Mouse (Mus musculus): Measurements from ENCODE around the gene Upk3bl. TPM values are rescaled to one million over a fixed set of nuclear protein-coding genes. Genes with fewer than 3 reads are reported as not detected.
"Not testable (repeated sequence)": the region's sequence is repeated elsewhere in the genome, so short reads cannot be mapped to it uniquely, and the experiment has no call there.

Gene Upk3bl
- polyA plus RNA-seq, 1 experiment = not detected

GRCm38 (mm10) chr5:136109042-136109441, 54.8 kb downstream of the Upk3bl start:
- Histone ChIP-seq H3K79me2 (ENCODE audit: control insufficient read depth, insufficient read depth) (no peaks in the 10 kb centered on the region), H3ac (ENCODE audit: control insufficient read depth, insufficient read length) (no peak overlapping the region), H3K27me3 (ENCODE audit: control insufficient read depth, insufficient read depth, insufficient read length) (no peaks in the 10 kb centered on the region), H3K4me3 (no peak overlapping the region), H3K36me3 (ENCODE audit: control insufficient read depth, insufficient read depth) (peaks cover 5% of the 10 kb centered on the region), H3K4me2 (ENCODE audit: low read depth) (no peak overlapping the region)
- TF ChIP-seq USF1 (IDR thresholded peaks at IDR 0.05; ENCODE audit: low read depth) (no peak), TCF3 (IDR thresholded peaks at IDR 0.05; ENCODE audit: insufficient read length, low read depth) (no peak), E2F4 (IDR thresholded peaks at IDR 0.05; ENCODE audit: insufficient read depth) (no peak), POLR2AphosphoS2 (IDR thresholded peaks at IDR 0.05; ENCODE audit: insufficient read length, low read depth) (no peak)

- not testable (repeated sequence) for H3K36me3 ChIP-seq (ENCODE audit: control insufficient read depth, insufficient read depth); H3ac ChIP-seq (ENCODE audit: control insufficient read depth, insufficient read length); H3K4me3 ChIP-seq; H3K4me2 ChIP-seq (ENCODE audit: low read depth); H3K27me3 ChIP-seq (ENCODE audit: control insufficient read depth, insufficient read depth, insufficient read length)
- H3K79me2 ChIP-seq (ENCODE audit: control insufficient read depth, insufficient read depth) = peaks cover 19% of the 10 kb centered on the region
Measured at GRCm38 (mm10) chr5:136113546-136113945, 59.3 kb downstream of the Upk3bl start.

Other genes starting within 250 kb of the Upk3bl start
- gene Srrm3, start 247.6 kb upstream of the Upk3bl start, polyA plus RNA-seq (2012; fragmentation: generic; extraction: Trizol) = not detected
- gene Hspb1, start 166.6 kb upstream of the Upk3bl start, polyA plus RNA-seq (2012; fragmentation: generic; extraction: Trizol) = 622 TPM
- gene Ywhag, start 119.9 kb upstream of the Upk3bl start, polyA plus RNA-seq (2012; fragmentation: generic; extraction: Trizol) = 244 TPM
- 2.4 TPM for gene Ssc4d, start 80.0 kb upstream of the Upk3bl start, polyA plus RNA-seq (2012; fragmentation: generic; extraction: Trizol)
- 0.11 TPM for gene Zp3, start 74.4 kb upstream of the Upk3bl start, polyA plus RNA-seq (2012; fragmentation: generic; extraction: Trizol)
- 18.3 TPM for gene Dtx2, start 59.7 kb upstream of the Upk3bl start, polyA plus RNA-seq (2012; fragmentation: generic; extraction: Trizol)
- not detected for gene Upk3b, start 16.0 kb upstream of the Upk3bl start, polyA plus RNA-seq (2012; fragmentation: generic; extraction: Trizol)
- gene Rasa4, start 29.4 kb downstream of the Upk3bl start, polyA plus RNA-seq (2012; fragmentation: generic; extraction: Trizol) = 26.9 TPM
- 139 TPM for gene Polr2j, start 62.1 kb downstream of the Upk3bl start, polyA plus RNA-seq (2012; fragmentation: generic; extraction: Trizol)
- gene Lrwd1, start 81.6 kb downstream of the Upk3bl start, polyA plus RNA-seq (2012; fragmentation: generic; extraction: Trizol) = 31.7 TPM
- gene Alkbh4, start 81.7 kb downstream of the Upk3bl start, polyA plus RNA-seq (2012; fragmentation: generic; extraction: Trizol) = 6.7 TPM
- gene Orai2, start 116.2 kb downstream of the Upk3bl start, polyA plus RNA-seq (2012; fragmentation: generic; extraction: Trizol) = 18.2 TPM
- 58.4 TPM for gene Prkrip1, start 144.5 kb downstream of the Upk3bl start, polyA plus RNA-seq (2012; fragmentation: generic; extraction: Trizol)
- gene Sh2b2, start 192.1 kb downstream of the Upk3bl start, polyA plus RNA-seq (2012; fragmentation: generic; extraction: Trizol) = 7.7 TPM